Mouse (Mus musculus): ENCODE results near the gene Fam198a.

Fam198a gene

DNA sequence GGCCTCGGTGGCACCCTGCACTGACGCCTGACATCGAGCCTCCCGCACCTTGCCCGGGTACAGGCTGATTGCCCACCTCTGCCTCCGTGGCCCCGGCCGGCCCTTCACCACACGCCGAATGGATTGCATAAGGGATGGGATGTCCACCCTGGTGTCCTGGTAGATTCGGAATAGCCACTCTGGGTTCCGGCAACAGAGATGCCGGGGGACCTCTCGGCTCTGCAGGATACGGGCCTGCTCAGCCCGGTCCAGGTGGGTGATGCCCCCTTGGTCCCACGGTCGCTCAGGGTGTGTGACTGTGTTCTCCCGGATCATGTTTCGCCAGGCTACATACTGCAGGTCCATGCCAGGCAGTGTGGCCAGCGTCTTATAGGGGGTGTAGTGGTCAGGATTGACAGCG is 31.4 kb downstream of the Fam198a start:
- no peak for DNase-seq (ENCODE audit: low spot score in 2 of 2)

GRCm38 (mm10) chr9:121982665-121983064 is 31.9 kb downstream of the Fam198a start:
- DNase-seq (ENCODE audit: low spot score in 2 of 2), result no peak

DNA sequence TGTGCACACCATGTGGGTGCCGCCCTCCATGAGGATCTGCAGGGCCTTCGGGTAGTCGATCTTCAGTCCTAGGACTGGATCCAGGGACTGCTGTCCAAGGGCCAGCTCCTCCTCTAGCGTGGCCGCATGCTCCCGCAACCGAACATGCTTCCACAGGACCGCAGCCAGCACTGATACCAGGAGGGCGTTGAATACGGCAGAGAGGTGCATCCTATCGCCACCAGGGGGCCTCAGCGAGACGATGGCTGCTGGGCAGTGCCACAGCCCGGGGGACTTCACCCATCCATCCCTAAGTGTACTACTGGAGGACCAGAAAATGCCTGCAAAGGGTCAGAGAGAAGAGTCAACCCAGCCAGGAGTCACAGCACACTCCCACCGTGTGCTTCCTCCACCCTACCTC is 32.7 kb downstream of the Fam198a start:
- DNase-seq (ENCODE audit: low spot score in 2 of 2), result peak in 1 of 2 experiments; percentile 85

GRCm38 (mm10) chr9:121984465-121985461 is 34.0 kb downstream of the Fam198a start:
- DNase-seq (ENCODE audit: low spot score in 2 of 2), result peak in 1 of 2 experiments; percentile 84

GRCm38 (mm10) chr9:121988910-121989309 is 38.1 kb downstream of the Fam198a start:
- no peak for DNase-seq (ENCODE audit: low spot score in 2 of 2)

DNA sequence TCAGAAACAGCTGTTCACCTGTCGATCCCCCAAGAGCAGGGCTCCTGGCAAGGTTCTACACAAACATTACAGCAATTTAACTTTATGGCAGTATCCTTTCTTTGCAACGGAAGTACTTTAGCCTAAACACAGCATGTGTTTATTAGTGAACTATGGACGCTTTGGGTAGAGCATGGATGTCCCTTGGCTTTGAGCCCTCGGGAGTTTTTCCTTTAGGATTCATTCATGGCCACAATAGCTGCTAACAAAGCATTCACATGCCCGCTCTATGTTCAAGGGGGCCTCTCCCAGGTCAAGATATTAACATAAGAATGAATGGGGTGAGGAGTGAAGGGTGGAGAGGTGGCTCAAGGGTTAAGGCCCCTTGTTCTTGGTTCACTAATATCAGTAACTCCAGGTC is 38.7 kb downstream of the Fam198a start:
- DNase-seq (ENCODE audit: low spot score in 2 of 2), result no peak

DNA sequence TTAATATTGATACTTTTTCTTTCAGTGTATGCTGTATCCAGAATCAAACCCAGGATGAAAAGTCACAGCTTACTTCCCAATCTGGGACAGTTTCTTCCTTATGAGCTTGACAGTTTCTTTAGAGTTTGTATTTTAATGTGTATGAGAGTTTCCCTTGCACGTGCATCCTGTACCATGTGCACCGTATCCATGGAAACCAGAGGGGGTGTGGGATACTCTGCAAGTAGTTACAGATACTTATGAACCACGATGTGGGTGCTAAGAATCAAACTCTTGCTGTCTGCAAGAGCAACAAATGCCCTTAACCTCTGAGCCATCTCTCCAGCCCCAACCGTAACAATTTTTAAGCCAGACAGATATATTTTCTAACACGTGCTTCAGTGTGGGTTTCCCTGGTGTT is 40.3 kb downstream of the Fam198a start:
- no peak for DNase-seq (ENCODE audit: low spot score in 2 of 2)

- no peak for DNase-seq (ENCODE audit: low spot score in 2 of 2)
Observed at GRCm38 (mm10) chr9:121993047-121993446, 42.3 kb downstream of the Fam198a start.

DNA sequence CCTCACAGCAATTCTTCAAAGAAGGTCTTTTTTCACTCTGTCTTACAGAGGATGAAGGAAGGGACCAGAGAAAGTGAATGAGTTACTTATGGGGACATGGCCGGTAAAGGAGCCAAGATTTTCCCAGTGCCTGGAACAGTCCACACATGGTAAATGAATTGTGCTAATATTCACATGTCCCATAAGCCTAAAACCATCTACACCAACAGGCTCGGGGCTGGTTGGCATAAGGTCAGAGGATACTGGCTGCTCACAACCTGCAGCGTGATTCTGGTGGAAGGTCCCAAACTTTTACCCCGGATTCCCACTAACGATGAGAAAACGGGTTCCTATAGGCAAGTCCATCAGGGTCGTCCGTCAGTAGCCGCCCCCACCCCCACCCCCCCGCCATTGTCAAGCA is 44.3 kb downstream of the Fam198a start:
- no peak for DNase-seq (ENCODE audit: low spot score in 2 of 2)

GRCm38 (mm10) chr9:121995508-121996131 is 44.8 kb downstream of the Fam198a start:
- DNase-seq (ENCODE audit: low spot score in 2 of 2), result peak in 1 of 2 experiments; percentile 86

DNA sequence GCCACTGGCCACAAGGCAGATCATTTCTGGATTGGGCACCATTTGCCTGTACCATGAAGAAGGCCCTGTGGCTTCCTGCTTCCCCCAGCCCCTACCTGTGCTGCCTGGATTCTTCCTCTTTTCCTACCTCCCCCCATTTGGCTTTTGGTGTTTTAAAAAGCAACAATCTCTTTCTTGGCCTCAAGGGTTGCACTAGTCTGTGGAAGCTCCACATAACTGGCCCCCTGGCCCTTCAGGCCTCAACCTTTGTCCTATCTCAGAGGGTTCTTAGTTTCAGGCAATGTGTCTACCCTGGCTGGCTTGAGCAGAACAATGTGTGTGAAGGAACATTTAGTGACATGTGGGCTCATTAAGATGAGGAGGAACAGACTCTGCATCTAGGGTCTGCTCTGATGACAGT is 46.2 kb downstream of the Fam198a start, which contains the start of gene Pomgnt2:
Gene Pomgnt2 (minus strand): TSS at position 101 of the 400 bp plus-strand sequence.
- DNase-seq (ENCODE audit: low spot score in 2 of 2), result no peak

- no peak for DNase-seq (ENCODE audit: low spot score in 2 of 2)
Observed at GRCm38 (mm10) chr9:121997978-121998377, 47.2 kb downstream of the Fam198a start.

GRCm38 (mm10) chr9:122006175-122006574 is 55.4 kb downstream of the Fam198a start:
- DNase-seq (ENCODE audit: low spot score in 2 of 2), result no peak

DNA sequence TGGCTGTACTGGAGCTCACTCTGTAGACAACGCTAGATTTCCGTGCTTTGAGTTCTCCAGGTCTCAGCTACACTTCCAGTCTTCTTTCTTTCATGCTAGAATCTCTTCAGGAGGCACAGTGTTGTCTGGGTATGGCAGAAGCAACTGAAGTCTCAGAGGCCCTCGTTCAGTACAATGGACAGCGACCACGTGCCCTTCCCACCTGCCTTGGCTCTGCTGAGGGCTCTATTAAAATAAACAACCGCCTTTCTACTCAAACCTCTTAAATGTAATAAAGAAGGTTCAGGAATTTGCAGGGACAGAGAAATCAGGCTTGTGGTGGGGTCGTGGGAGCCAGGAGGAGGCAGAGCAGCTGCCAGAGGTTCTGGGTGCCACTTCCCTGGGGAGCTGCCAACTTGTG is 55.8 kb downstream of the Fam198a start:
- no peak for DNase-seq (ENCODE audit: low spot score in 2 of 2)

DNA sequence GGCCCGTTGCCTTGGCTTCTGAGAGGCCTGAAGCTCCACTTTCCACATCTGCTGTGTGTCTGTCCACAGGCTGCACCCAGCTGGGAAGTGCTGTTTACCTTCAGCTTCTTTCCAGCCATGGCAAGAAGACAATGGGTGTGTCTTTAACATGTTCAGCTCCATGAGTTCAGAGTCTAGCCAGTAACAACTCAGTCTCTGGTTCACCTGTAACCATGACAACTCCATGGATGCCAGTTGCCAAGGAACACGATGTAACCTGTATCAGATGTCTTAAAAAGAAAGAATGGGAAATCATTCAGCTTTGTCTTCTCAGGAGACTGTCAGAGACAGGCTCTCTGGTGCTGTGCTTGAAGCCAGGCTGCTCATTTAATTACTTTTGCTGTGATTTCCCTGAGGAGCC is 58.1 kb downstream of the Fam198a start:
- no peak for DNase-seq (ENCODE audit: low spot score in 2 of 2)

DNA sequence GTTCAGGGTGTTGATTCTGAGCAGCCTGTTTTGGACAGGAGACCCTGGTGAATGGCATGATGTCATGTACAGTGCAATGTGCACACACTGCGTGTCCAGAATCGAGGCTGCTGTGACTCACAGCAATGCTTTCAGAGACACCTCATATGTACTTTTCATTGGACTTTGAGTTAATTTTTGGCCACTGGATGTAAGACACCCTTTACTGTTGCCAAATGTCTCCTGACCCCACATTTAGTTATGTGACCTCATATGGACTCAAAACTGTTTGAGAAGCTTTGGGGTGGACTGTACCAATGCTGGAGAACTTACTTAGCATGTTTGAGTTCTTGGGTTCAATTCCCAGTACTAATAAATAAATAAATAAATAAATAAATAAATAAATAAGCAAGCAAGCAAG is 60.0 kb downstream of the Fam198a start:
- no peak for DNase-seq (ENCODE audit: low spot score in 2 of 2)

DNA sequence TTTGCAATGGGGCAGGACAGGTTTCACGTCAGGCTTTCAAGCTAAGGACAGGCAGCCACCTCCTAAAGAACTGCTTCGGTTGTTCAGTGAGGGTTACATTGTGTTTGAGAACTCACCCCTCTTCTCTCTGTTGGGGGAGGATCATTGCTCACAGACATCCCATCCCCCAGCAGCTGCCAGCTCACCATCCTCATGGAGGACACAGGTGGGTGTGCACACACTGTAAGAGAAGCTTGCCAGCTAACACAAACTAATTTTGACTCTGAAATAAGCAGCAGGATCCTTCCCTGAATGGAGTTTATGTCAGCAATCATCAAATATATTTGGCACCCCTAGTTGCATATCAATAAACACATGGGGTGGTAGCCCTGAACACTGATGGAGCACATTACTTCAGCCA is 62.0 kb downstream of the Fam198a start:
- DNase-seq (ENCODE audit: low spot score in 2 of 2), result no peak

DNA sequence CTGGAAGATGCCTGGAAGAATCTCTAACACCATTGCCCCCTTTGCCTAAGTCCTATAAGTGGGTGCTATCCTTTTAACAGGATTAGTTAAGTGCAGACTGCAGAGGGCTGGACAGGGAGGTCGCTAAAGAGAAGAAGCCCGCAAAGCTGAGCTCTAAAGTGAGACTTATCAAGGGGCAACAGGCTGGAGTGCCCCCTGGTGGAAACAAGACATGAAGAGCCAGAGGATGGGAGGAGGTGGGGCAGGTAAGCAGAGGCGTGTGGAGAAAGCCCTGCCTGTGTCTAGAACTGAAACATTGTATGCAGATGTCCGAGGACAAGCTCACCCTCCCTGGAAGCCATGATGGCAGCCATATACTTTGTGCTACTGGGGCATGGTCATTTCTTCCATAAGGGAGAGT is 62.8 kb downstream of the Fam198a start:
- DNase-seq (ENCODE audit: low spot score in 2 of 2), result no peak

- DNase-seq (ENCODE audit: low spot score in 2 of 2), result peak in 1 of 2 experiments; percentile 80
Observed at GRCm38 (mm10) chr9:122014241-122014667, 63.5 kb downstream of the Fam198a start.

DNA sequence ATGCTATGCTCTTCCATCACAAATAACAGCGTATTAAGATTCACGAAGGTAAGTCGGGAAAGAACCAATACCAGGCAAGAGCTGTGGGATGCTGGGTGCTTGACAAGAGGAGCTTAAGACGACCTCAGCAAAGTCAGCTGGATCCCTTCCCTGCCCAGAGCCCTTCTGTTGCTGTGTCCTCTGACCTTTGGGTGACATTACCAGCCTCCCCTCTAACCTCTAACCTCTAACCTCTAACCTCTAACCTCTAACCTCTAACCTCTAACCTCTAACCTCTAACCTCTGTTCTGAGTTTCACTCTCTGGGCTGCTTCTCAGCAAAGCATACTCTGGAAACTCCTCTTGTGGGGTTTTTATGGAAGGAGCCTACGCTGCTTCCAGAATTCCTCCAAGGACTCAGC is 67.3 kb downstream of the Fam198a start:
- no peak for DNase-seq (ENCODE audit: low spot score in 2 of 2)

- DNase-seq (ENCODE audit: low spot score in 2 of 2), result peak in 1 of 2 experiments; percentile 66
Observed at GRCm38 (mm10) chr9:122018782-122019395, 68.1 kb downstream of the Fam198a start.

DNA sequence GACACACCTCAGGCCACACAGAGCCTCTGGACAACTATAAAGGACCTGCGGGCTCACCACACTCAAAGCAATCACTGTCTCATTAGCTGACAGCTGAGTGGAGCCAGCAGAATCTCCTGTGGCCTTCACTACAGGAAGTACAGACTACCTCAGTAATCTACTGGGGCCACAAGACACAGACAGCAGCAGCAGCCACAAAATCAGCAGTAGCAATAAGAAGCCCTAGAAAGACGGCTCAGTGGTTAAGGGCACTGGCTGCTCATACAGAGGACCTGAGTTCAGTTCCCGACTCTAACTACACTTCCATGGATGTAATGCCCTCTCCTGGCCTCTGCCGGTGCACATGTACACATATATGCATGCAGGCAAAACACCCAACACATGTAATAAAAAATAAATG is 69.5 kb downstream of the Fam198a start:
- DNase-seq (ENCODE audit: low spot score in 2 of 2), result no peak

Data from left cerebral cortex, adult 9 months (tissue).